Mouse (Mus musculus) thymus, adult 2 months (tissue): ENCODE data around the gene 2010111I01Rik. TPM values are rescaled to one million over a fixed set of nuclear protein-coding genes. Genes with fewer than 3 reads are reported as not detected.

ENCODE experiments used
- DNase-seq: peaks from one replicate; pipeline ENCODE4 v3.0.0; 2021
- H3K27ac ChIP-seq: fragments of 200-500 bp; 2 replicates; pipeline ENCODE4 v1.5.1; 2012; ENCODE audit warnings: low read length, control low read depth; ENCODE audit not compliant: control insufficient read depth, insufficient read depth
- H3K27me3 ChIP-seq: fragments of 200-500 bp; 2 replicates; pipeline ENCODE4 v1.6.1; 2012; ENCODE audit warnings: mild to moderate bottlenecking, low read length, moderate library complexity, mixed read lengths; ENCODE audit not compliant: control insufficient read depth, insufficient read depth
- H3K36me3 ChIP-seq: fragments of 200-500 bp; 2 replicates; pipeline ENCODE4 v1.6.1; 2012; ENCODE audit warnings: mild to moderate bottlenecking, low read length, moderate library complexity; ENCODE audit not compliant: control insufficient read depth, insufficient read depth
- H3K4me1 ChIP-seq: fragments of 200-500 bp; replicated peaks from 2 replicates; pipeline ENCODE4 v1.6.1; 2012; ENCODE audit warnings: low read length; ENCODE audit not compliant: control insufficient read depth, insufficient read depth
- H3K4me3 ChIP-seq: fragments of 200-500 bp; 2 replicates; pipeline ENCODE4 v1.5.1; 2012; ENCODE audit warnings: mild to moderate bottlenecking, low read length, control low read depth, moderate library complexity; ENCODE audit not compliant: control insufficient read depth, insufficient read depth
- CTCF ChIP-seq: fragments of 200-500 bp; IDR thresholded peaks from 2 replicates; pipeline ENCODE4 v1.5.1; 2012; ENCODE audit warnings: mild to moderate bottlenecking, control low read depth, low read length, moderate library complexity, borderline replicate concordance; ENCODE audit not compliant: control insufficient read depth, poor library complexity, insufficient read depth; ENCODE audit errors: extremely low read depth
- POLR2A ChIP-seq: fragments of 200-500 bp; IDR thresholded peaks from 2 replicates; pipeline ENCODE4 v1.6.1; 2012; ENCODE audit warnings: mild to moderate bottlenecking, low read length, control low read depth, moderate library complexity; ENCODE audit not compliant: control insufficient read depth, poor library complexity, insufficient read depth; ENCODE audit errors: extremely low read depth
- WGBS: fragments of 180-500 bp; shearing (Covaris S2); methylation state at CpG from one replicate; pipeline ENCODE4 v1.1.7; 2018; 5-methylcytosine and 5-hydroxymethylcytosine counted together
- polyA plus RNA-seq: library from polyadenylated mRNA; depleted of rRNA; stranded (reverse); fragments of >200 nt; gene quantifications from 2 replicates; pipeline ENCODE4 v1.2.3, GENCODE M21; 2012

2010111I01Rik gene
- polyA plus RNA-seq, 1 experiment = 61.4 TPM

- no peak overlapping the region for H3K4me3 ChIP-seq
- H3K27ac ChIP-seq = no peak overlapping the region
- DNase-seq = no peak
- no peaks in the 10 kb centered on the region for H3K36me3 ChIP-seq
- H3K27me3 ChIP-seq = no peaks in the 10 kb centered on the region
- WGBS = 96% methylated on average over 4 of the region's 4 CpGs
- no peaks in the 10 kb centered on the region for H3K4me1 ChIP-seq
- TF ChIP-seq POLR2A (no peak), CTCF (no peak)
These were observed 103.9 kb downstream of the 2010111I01Rik start for GRCm38 (mm10) chr13:63068371-63069136.

- no peak for DNase-seq
- TF ChIP-seq CTCF (no peak), POLR2A (no peak)
- 88% methylated on average over 8 of the region's 8 CpGs for WGBS
- no peaks in the 10 kb centered on the region for H3K27me3 ChIP-seq
- H3K4me3 ChIP-seq = no peak overlapping the region
- H3K27ac ChIP-seq = no peak overlapping the region; the same call in 1 of the 2 replicates
- no peaks in the 10 kb centered on the region for H3K4me1 ChIP-seq
- H3K36me3 ChIP-seq = no peaks in the 10 kb centered on the region
These were observed 107.2 kb downstream of the 2010111I01Rik start for GRCm38 (mm10) chr13:63071874-63072273.

GRCm38 (mm10) chr13:63072376-63072775 lies 107.7 kb downstream of the 2010111I01Rik start:
- WGBS = 96% methylated on average over 3 of the region's 3 CpGs
- DNase-seq = no peak

GRCm38 (mm10) chr13:63073911-63074675 lies 109.4 kb downstream of the 2010111I01Rik start:
- Histone ChIP-seq H3K4me3 (no peak overlapping the region), H3K36me3 (no peaks in the 10 kb centered on the region), H3K27ac (no peak overlapping the region), H3K4me1 (no peaks in the 10 kb centered on the region), H3K27me3 (no peaks in the 10 kb centered on the region)
- no peak for TF ChIP-seq CTCF
- TF ChIP-seq POLR2A = no peak
- DNase-seq = no peak
- WGBS = 82% methylated on average over 9 of the region's 9 CpGs

More at GRCm38 (mm10) chr13:63072376-63072775, 107.7 kb downstream of the 2010111I01Rik start:
- no peak overlapping the region for H3K27ac ChIP-seq
- H3K4me1 ChIP-seq = no peaks in the 10 kb centered on the region
- H3K36me3 ChIP-seq = no peaks in the 10 kb centered on the region
- H3K4me3 ChIP-seq = no peak overlapping the region
- TF ChIP-seq CTCF = no peak
- no peak for TF ChIP-seq POLR2A
- H3K27me3 ChIP-seq = no peaks in the 10 kb centered on the region

GRCm38 (mm10) chr13:63074676-63074991 lies 109.9 kb downstream of the 2010111I01Rik start:
- WGBS = 95% methylated on average over 3 of the region's 3 CpGs
- no peak for DNase-seq

GRCm38 (mm10) chr13:63075331-63075855 lies 110.7 kb downstream of the 2010111I01Rik start:
- H3K27ac ChIP-seq = no peak overlapping the region
- WGBS = 100% methylated on average over 2 of the region's 2 CpGs
- H3K36me3 ChIP-seq = no peaks in the 10 kb centered on the region
- no peaks in the 10 kb centered on the region for H3K27me3 ChIP-seq
- no peak for TF ChIP-seq POLR2A
- no peak for TF ChIP-seq CTCF
- H3K4me1 ChIP-seq = no peaks in the 10 kb centered on the region
- DNase-seq = no peak
- no peak overlapping the region for H3K4me3 ChIP-seq

More at GRCm38 (mm10) chr13:63074676-63074991, 109.9 kb downstream of the 2010111I01Rik start:
- TF ChIP-seq CTCF = no peak
- TF ChIP-seq POLR2A = no peak
- no peaks in the 10 kb centered on the region for H3K4me1 ChIP-seq
- no peak overlapping the region for H3K27ac ChIP-seq
- H3K36me3 ChIP-seq = no peaks in the 10 kb centered on the region
- H3K4me3 ChIP-seq = no peak overlapping the region
- H3K27me3 ChIP-seq = no peaks in the 10 kb centered on the region
